Mouse (Mus musculus) activated CD4-positive, CD25-positive, alpha-beta regulatory T cell (primary cell): ENCODE measurements around the gene Olfr1491. TPM values are rescaled to one million over a fixed set of nuclear protein-coding genes. Genes with fewer than 3 reads are reported as not detected.

Experiments used
- polyA plus RNA-seq, 2 experiments: library from polyadenylated mRNA; unstranded; fragments of 100-300 nt; shearing (Covaris generic); gene quantifications; one replicate each; pipeline ENCODE4 v1.2.1; 2017

Gene Olfr1491
- polyA plus RNA-seq, result not detected

DNA sequence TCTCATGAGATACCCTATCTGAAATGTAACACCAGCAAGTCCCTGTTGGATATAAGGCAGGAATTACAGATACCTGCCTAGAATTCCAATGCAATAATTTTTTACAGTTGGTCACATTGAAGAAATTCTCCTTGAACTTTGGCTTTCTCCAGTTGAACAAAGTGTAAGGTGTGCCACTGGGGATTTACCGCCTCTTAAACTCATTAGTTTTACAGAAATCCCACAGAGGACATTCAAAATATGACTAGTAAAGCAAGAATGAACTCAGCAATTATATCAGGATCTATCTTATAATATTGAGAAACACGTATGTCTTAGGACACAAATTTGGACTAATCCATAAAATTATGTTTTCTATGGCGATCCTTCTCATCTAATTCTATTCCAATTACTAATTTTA is at the start of gene Olfr1491:
Gene Olfr1491, plus strand, starts transcription at position 301 of the 400 bp plus-strand sequence.

DNA sequence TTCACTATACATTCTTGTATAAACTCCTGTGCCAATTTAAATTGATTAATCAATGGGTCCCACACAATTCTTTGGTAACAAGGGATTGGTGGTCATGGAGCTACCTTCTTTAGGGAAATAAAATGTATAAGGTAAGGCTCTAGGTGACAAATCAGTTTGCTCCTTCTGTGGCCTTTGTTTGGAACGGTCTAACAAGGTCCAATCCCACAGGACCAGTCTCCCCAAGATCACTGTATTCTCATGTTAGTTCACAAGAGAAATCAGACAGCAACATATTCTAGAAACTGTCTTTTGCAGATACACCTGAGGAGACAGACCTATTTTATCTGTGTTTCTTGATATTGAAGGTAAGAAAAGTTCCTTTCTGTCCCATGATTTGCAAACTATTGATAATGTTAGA is 46.3 kb upstream of the Olfr1491 start, which contains the start of gene Olfr1490:
Gene Olfr1490, plus strand, starts transcription at position 301 of the 400 bp plus-strand sequence.

DNA sequence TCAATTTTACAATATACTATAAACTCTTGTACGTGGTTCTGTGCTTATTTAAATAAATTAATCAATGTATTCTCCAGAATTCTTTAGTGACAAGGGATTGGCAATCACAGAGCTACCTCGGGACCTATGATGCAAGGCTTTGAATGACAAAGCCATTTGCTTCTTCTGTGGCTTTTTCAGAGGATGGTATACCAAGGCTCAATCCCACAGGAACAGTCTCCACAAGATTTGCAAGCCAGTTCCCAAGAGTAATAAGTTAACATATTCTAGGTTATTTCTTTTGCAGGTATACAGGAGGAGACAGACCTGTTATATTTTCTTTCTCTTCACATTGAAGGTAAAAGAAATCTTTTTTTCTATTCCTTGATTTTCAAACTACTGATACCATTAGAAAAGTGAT is 25.9 kb downstream of the Olfr1491 start, which contains the start of gene Olfr1493-ps1:
Gene Olfr1493-ps1, plus strand, starts transcription at position 301 of the 400 bp plus-strand sequence.

GRCm38 (mm10) chr19:13739428-13739827 is 42.4 kb downstream of the Olfr1491 start, which contains the start of gene Olfr1494:
Gene Olfr1494 (plus strand): TSS chr19:13739728.

Other genes with a start within 250 kb of the Olfr1491 start
- gene Olfr1472, start 241.2 kb upstream of the Olfr1491 start, polyA plus RNA-seq, result not detected
- gene Olfr1474, start 227.7 kb upstream of the Olfr1491 start, polyA plus RNA-seq, result not detected
- gene Olfr1475, start 217.1 kb upstream of the Olfr1491 start, polyA plus RNA-seq, result not detected
- under 1 TPM in 1 of 2 experiments, not detected in 1; 0.09 TPM for gene Olfr1477, start 196.7 kb upstream of the Olfr1491 start, polyA plus RNA-seq
- gene Olfr1480, start 169.4 kb upstream of the Olfr1491 start, polyA plus RNA-seq, result not detected
- not detected for gene Olfr1484, start 113.8 kb upstream of the Olfr1491 start, polyA plus RNA-seq
- gene Olfr1487, start 79.9 kb upstream of the Olfr1491 start, polyA plus RNA-seq, result under 1 TPM in 1 of 2 experiments, not detected in 1; 0.06 TPM
- gene Olfr1489, start 65.6 kb upstream of the Olfr1491 start, polyA plus RNA-seq, result not detected
- under 1 TPM in 1 of 2 experiments, not detected in 1; 0.34 TPM for gene Olfr1490, start 46.2 kb upstream of the Olfr1491 start, polyA plus RNA-seq
- under 1 TPM in 1 of 2 experiments, not detected in 1; 0.10 TPM for gene Olfr1493-ps1, start 26.0 kb downstream of the Olfr1491 start, polyA plus RNA-seq
- under 1 TPM in 1 of 2 experiments, not detected in 1; 0.20 TPM for gene Olfr1494, start 42.5 kb downstream of the Olfr1491 start, polyA plus RNA-seq
- not detected for gene Olfr1495, start 67.3 kb downstream of the Olfr1491 start, polyA plus RNA-seq
- gene Olfr1496, start 80.6 kb downstream of the Olfr1491 start, polyA plus RNA-seq, result not detected
- gene Olfr1497, start 100.9 kb downstream of the Olfr1491 start, polyA plus RNA-seq, result not detected
- gene Olfr1499, start 122.2 kb downstream of the Olfr1491 start, polyA plus RNA-seq, result under 1 TPM in 1 of 2 experiments, not detected in 1; 0.08 TPM
- gene Olfr1500, start 133.2 kb downstream of the Olfr1491 start, polyA plus RNA-seq, result not detected
- under 1 TPM in 1 of 2 experiments, not detected in 1; 0.70 TPM for gene Olfr1501, start 153.4 kb downstream of the Olfr1491 start, polyA plus RNA-seq
- not detected for gene Olfr1502, start 164.5 kb downstream of the Olfr1491 start, polyA plus RNA-seq
- gene Olfr1504, start 200.7 kb downstream of the Olfr1491 start, polyA plus RNA-seq, result under 1 TPM in 1 of 2 experiments, not detected in 1; 0.38 TPM
- gene Olfr1505, start 216.3 kb downstream of the Olfr1491 start, polyA plus RNA-seq, result not detected